Mouse (Mus musculus): Measurements from ENCODE around the gene Klhl3. TPM values are rescaled to one million over a fixed set of nuclear protein-coding genes. Genes with fewer than 3 reads are reported as not detected.

The Klhl3 gene
- polyA plus RNA-seq, 1 experiment: 0.25 TPM

DNA sequence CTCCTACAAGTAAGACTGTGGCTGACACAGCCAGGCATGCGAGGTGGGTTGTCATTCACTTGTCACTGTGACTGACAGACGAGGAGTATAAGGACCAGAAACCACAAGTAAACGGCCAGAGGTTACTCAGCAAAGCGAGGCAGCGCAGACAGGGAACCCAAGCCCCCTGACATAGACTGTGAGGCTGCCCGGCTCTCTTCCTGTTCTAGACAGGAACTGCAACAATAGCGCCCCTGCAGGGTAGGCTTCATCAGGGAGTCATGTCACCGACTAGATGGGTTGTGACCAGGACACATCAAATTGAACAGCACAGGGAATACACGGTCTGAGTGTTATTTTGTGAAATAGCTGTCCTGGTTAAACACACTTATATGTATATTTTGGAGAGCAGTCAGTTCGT lies 93.0 kb downstream of the Klhl3 start:
- Histone ChIP-seq H3K9ac (ENCODE audit: low read depth, poor library complexity, severe bottlenecking) (no peak overlapping the region), H3K27ac (ENCODE audit: insufficient read depth, low read length) (no peak overlapping the region), H3K9me3 (replicated peaks; ENCODE audit: control insufficient read depth, insufficient read depth, low read length, poor library complexity, severe bottlenecking) (no peaks in the 10 kb centered on the region), H3K4me1 (ENCODE audit: control insufficient read depth, insufficient read depth, low read length) (no peaks in the 10 kb centered on the region), H3K36me3 (ENCODE audit: control insufficient read depth, insufficient read depth, low read length, poor library complexity, severe bottlenecking) (no peaks in the 10 kb centered on the region), H3K27me3 (ENCODE audit: control insufficient read depth, insufficient read depth, low read length, poor library complexity, severe bottlenecking) (no peaks in the 10 kb centered on the region), H3K4me3 (ENCODE audit: low read depth, low read length) (no peak overlapping the region)
- TF ChIP-seq POLR2A (IDR thresholded peaks at IDR 0.05; ENCODE audit: insufficient read depth, low read length) (no peak), CTCF (IDR thresholded peaks at IDR 0.05; ENCODE audit: low read depth, low read length) (no peak), EP300 (IDR thresholded peaks at IDR 0.05; ENCODE audit: insufficient read depth, low read depth, low read length) (no peak)

DNA sequence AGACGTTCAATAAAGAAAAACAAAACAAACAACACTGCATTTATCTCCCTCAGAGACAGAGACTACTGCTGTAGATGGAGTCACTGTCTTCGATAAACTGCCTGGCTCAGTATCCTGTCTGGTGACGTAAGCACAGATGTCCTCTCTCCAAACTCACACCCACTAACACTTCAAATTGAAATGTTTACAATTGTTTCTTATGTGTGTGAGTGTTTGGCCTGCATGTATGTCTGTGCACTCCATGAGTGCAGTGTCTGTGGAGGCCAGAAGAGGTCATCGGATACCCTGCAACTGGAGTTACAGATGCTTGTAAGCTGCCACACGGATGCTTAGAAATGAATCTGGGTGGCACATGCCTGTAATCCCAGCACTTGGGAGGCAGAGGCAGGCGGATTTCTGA lies 96.1 kb downstream of the Klhl3 start:
- H3K27me3 ChIP-seq (ENCODE audit: control insufficient read depth, insufficient read depth, low read length, poor library complexity, severe bottlenecking): no peaks in the 10 kb centered on the region
- H3K27ac ChIP-seq (ENCODE audit: insufficient read depth, low read length): no peak overlapping the region

GRCm38 (mm10) chr13:58012067-58012925 lies 101.1 kb downstream of the Klhl3 start:
- TF ChIP-seq POLR2A (IDR thresholded peaks at IDR 0.05; ENCODE audit: insufficient read depth, low read length) (no peak), CTCF (IDR thresholded peaks at IDR 0.05; ENCODE audit: low read depth, low read length) (peak; percentile 29), EP300 (IDR thresholded peaks at IDR 0.05; ENCODE audit: insufficient read depth, low read depth, low read length) (no peak)
- Histone ChIP-seq H3K9ac (ENCODE audit: low read depth, poor library complexity, severe bottlenecking) (no peak overlapping the region), H3K4me1 (ENCODE audit: control insufficient read depth, insufficient read depth, low read length) (no peaks in the 10 kb centered on the region), H3K27ac (ENCODE audit: insufficient read depth, low read length) (no peak overlapping the region), H3K9me3 (replicated peaks; ENCODE audit: control insufficient read depth, insufficient read depth, low read length, poor library complexity, severe bottlenecking) (no peaks in the 10 kb centered on the region), H3K27me3 (ENCODE audit: control insufficient read depth, insufficient read depth, low read length, poor library complexity, severe bottlenecking) (no peaks in the 10 kb centered on the region), H3K36me3 (ENCODE audit: control insufficient read depth, insufficient read depth, low read length, poor library complexity, severe bottlenecking) (no peaks in the 10 kb centered on the region), H3K4me3 (ENCODE audit: low read depth, low read length) (no peak overlapping the region)

More for the DNA sequence above, 96.1 kb downstream of the Klhl3 start:
- H3K9ac ChIP-seq (ENCODE audit: low read depth, poor library complexity, severe bottlenecking): no peak overlapping the region
- H3K4me1 ChIP-seq (ENCODE audit: control insufficient read depth, insufficient read depth, low read length): no peaks in the 10 kb centered on the region
- no peaks in the 10 kb centered on the region for H3K9me3 ChIP-seq (replicated peaks; ENCODE audit: control insufficient read depth, insufficient read depth, low read length, poor library complexity, severe bottlenecking)
- no peak overlapping the region for H3K4me3 ChIP-seq (ENCODE audit: low read depth, low read length)
- H3K36me3 ChIP-seq (ENCODE audit: control insufficient read depth, insufficient read depth, low read length, poor library complexity, severe bottlenecking): no peaks in the 10 kb centered on the region
- no peak for TF ChIP-seq CTCF (IDR thresholded peaks at IDR 0.05; ENCODE audit: low read depth, low read length)
- no peak for TF ChIP-seq EP300 (IDR thresholded peaks at IDR 0.05; ENCODE audit: insufficient read depth, low read depth, low read length)
- TF ChIP-seq POLR2A (IDR thresholded peaks at IDR 0.05; ENCODE audit: insufficient read depth, low read length): no peak

DNA sequence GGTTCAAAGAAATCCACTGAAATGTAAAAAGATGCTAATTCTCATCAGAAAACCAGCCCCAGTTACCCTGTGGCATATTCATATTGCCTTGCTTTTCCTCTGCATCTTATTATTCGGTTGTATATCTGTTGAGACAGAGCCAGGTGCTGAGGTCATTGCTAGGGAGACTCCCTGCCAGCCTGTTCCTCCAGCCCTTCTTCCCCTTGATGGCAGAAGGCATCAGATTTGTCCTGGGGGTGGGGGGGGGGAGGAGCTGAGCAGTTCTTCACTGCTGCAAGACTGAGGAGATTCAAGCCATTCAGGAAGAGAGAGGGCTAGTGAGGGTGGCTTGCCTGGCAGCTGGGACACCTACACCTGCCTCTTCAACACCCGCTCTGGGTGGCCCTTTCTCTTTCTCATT lies 101.9 kb downstream of the Klhl3 start:
- Histone ChIP-seq H3K9me3 (replicated peaks; ENCODE audit: control insufficient read depth, insufficient read depth, low read length, poor library complexity, severe bottlenecking) (no peaks in the 10 kb centered on the region), H3K27me3 (ENCODE audit: control insufficient read depth, insufficient read depth, low read length, poor library complexity, severe bottlenecking) (no peaks in the 10 kb centered on the region), H3K4me3 (ENCODE audit: low read depth, low read length) (no peak overlapping the region), H3K4me1 (ENCODE audit: control insufficient read depth, insufficient read depth, low read length) (no peaks in the 10 kb centered on the region), H3K27ac (ENCODE audit: insufficient read depth, low read length) (no peak overlapping the region), H3K9ac (ENCODE audit: low read depth, poor library complexity, severe bottlenecking) (no peak overlapping the region), H3K36me3 (ENCODE audit: control insufficient read depth, insufficient read depth, low read length, poor library complexity, severe bottlenecking) (no peaks in the 10 kb centered on the region)
- TF ChIP-seq EP300 (IDR thresholded peaks at IDR 0.05; ENCODE audit: insufficient read depth, low read depth, low read length) (no peak), CTCF (IDR thresholded peaks at IDR 0.05; ENCODE audit: low read depth, low read length) (no peak), POLR2A (IDR thresholded peaks at IDR 0.05; ENCODE audit: insufficient read depth, low read length) (no peak)

DNA sequence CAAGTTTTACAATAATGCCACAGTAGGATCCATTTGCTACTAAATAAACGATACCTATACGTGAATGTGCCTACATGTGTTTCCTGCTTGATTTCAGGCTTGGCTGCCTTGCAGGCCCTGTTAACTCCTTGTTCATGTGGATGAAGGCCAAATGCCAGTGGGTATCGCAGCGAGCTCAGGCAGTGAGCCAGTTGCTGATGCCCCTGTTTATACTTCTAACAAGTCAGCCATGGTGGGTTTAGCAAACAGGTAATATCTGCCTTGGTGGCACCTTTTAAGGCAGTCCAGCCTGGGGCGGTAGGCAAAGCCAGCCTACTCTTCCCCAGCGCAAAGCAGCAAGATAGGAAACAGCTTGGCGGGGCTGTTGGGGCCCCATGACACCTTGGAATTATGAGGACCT lies 103.0 kb downstream of the Klhl3 start:
- no peaks in the 10 kb centered on the region for H3K4me1 ChIP-seq (ENCODE audit: control insufficient read depth, insufficient read depth, low read length)
- H3K9me3 ChIP-seq (replicated peaks; ENCODE audit: control insufficient read depth, insufficient read depth, low read length, poor library complexity, severe bottlenecking): no peaks in the 10 kb centered on the region
- H3K4me3 ChIP-seq (ENCODE audit: low read depth, low read length): 0 out of 2 replicates have a peak overlapping the region, but pooled peaks have one; percentile 5
- no peak for TF ChIP-seq POLR2A (IDR thresholded peaks at IDR 0.05; ENCODE audit: insufficient read depth, low read length)
- no peak for TF ChIP-seq EP300 (IDR thresholded peaks at IDR 0.05; ENCODE audit: insufficient read depth, low read depth, low read length)
- no peak for TF ChIP-seq CTCF (IDR thresholded peaks at IDR 0.05; ENCODE audit: low read depth, low read length)
- no peaks in the 10 kb centered on the region for H3K36me3 ChIP-seq (ENCODE audit: control insufficient read depth, insufficient read depth, low read length, poor library complexity, severe bottlenecking)
- no peak overlapping the region for H3K9ac ChIP-seq (ENCODE audit: low read depth, poor library complexity, severe bottlenecking)
- no peak overlapping the region for H3K27ac ChIP-seq (ENCODE audit: insufficient read depth, low read length)
- H3K27me3 ChIP-seq (ENCODE audit: control insufficient read depth, insufficient read depth, low read length, poor library complexity, severe bottlenecking): no peaks in the 10 kb centered on the region

DNA sequence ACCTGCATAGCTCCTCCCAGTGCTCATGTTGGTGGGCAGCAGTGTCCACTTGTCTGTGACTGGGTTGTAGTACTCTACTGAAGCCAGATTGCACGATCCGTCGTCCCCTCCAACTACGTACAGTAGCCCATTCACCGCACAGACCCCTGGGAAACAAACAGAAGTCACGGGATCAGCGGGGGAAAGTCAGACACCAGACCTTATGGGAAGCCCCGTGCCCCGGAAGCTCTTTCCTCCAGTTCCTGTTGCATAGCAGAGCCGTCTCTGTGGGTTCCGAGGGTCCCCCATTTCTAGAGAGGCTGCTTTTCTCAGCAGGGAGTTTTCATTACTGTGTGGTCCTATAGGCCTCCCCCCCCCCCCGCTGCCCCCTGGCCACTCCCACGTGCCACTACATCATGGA lies 104.1 kb downstream of the Klhl3 start:
- Histone ChIP-seq H3K4me1 (ENCODE audit: control insufficient read depth, insufficient read depth, low read length) (no peaks in the 10 kb centered on the region), H3K9ac (ENCODE audit: low read depth, poor library complexity, severe bottlenecking) (no peak overlapping the region), H3K36me3 (ENCODE audit: control insufficient read depth, insufficient read depth, low read length, poor library complexity, severe bottlenecking) (no peaks in the 10 kb centered on the region), H3K9me3 (replicated peaks; ENCODE audit: control insufficient read depth, insufficient read depth, low read length, poor library complexity, severe bottlenecking) (no peaks in the 10 kb centered on the region), H3K27me3 (ENCODE audit: control insufficient read depth, insufficient read depth, low read length, poor library complexity, severe bottlenecking) (no peaks in the 10 kb centered on the region), H3K27ac (ENCODE audit: insufficient read depth, low read length) (no peak overlapping the region), H3K4me3 (ENCODE audit: low read depth, low read length) (no peak overlapping the region)
- TF ChIP-seq POLR2A (IDR thresholded peaks at IDR 0.05; ENCODE audit: insufficient read depth, low read length): no peak
- TF ChIP-seq EP300 (IDR thresholded peaks at IDR 0.05; ENCODE audit: insufficient read depth, low read depth, low read length): no peak
- no peak for TF ChIP-seq CTCF (IDR thresholded peaks at IDR 0.05; ENCODE audit: low read depth, low read length)

Measured in ES-Bruce4 (cell line).